Mouse (Mus musculus): ENCODE data around the gene Cdc42se1.

The Cdc42se1 gene

DNA sequence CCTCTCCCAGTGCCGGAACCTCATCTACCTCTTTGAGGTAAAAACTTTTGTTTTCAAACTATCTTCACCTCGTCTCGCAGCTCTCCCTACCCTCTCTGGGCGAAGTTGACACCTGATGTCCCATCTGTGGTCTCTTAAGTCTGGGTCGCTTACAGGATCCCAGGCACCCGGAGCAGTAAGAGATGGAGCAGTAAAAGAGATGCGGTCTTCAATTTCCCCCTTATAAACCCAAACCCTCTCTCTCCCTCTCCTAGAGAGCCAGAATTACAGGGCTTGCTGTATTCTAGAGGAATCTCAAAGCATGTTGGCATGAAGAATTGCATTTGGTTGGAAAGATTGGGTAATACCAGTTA, 55.0 kb downstream of the Cdc42se1 start:
- in situ Hi-C loops (cut with MseI, MboI) = no loop called here

DNA sequence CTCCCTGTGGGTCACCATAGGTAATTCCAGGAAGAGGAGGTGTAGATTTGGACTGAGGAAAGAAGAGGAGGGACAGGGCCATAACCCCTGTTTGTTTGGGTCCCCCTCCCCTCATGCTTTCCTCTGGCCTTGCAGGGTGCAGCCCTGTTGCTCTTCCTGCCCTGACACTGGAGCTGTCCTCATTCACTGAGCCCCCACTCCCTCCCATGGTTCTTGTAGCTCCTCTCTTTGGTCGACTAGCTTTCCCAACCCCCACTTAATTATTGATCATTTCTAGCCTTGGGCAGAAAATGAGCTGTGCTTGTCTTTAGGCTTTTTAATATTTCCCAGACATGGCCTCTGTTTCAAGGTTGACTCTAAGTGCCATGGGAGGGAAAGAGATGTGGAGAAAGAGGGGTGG, 55.5 kb downstream of the Cdc42se1 start:
- in situ Hi-C loops (cut with MseI, MboI) = no loop called here

DNA sequence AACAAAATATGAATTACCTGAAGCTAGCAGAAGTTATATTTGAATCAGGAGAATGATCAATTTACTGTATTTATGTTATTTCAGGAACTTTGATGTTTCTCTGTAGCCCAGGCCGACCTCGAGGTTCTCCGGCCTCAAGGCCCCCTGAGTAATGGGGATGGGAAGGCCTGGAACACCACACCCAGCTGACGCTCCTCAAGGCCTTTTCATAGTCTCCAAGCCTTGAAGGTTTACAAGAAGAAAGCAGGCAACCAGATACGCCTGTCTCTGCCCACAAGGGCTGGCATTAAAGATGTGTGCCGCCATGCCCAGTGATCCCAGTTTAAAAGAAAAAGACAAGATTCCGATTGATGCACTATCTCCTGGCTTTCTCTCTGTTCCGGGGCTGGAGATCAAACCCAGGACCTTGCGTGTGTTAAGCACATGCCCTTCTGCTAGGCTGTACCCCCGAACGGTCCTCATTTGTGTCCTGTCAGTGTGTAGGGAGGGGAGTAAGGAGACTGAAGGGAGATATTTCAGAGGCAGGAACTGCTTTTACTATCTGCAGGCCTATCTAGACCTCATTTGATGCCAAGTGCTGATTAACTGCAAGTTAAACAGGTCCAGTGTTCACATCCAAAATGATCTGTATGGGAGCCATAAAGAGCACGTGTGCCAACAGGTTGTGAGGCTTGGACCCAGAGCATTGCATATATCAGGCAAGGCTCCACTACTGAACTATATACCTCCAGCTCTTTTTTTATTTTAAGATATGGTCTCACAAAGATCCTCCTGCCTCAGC, 56.2 kb downstream of the Cdc42se1 start:
- in situ Hi-C loops (cut with MseI, MboI) = no loop called here

DNA sequence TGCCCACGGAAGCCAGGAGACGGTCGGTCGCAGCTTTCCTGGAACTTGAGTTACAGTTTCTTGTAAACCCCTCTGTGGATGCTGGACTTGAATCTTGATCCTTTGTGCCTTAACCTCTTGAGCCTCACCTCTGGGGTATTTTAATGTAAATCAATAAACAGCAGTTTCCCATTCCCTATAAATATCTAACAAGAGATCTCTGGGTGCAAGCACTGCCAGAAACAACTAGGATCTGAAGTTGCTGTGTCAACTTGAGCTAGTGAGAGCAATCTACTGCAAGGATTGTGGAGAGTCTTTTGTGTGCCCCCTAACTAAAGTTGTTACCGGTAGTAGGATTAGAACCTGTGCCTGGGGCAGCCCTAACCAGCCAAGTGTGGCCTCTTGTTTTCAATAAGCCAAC, 56.9 kb downstream of the Cdc42se1 start:
- in situ Hi-C loops (cut with MseI, MboI) = no loop called here
